Mouse (Mus musculus) Muller cell, postnatal 12 days (primary cell): ENCODE results near the gene Espn.

Source experiments
- DNase-seq: peaks from one replicate; pipeline ENCODE4 v3.0.0-alpha.2; 2015; ENCODE audit errors: inconsistent ontology term

Espn gene

DNA sequence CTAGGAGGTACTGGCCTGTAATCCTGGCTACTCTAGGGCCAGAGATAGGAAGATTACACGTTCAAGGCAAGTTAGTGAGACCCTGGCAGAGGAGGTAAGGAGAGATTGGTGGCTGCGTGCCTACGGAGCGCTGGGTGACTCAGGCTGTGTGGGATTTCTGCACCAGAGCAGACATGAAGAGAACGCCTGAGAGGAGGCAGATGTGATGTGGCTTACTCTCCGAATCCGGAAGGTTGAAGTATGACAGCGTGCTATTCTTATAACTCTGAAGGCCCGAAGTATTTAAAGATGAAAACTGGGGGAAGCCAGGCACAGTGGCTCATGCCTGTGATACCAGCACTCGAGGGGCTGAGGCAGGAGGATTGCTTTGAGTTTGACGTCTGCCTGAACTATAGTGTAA, 51.6 kb downstream of the Espn start:
- DNase-seq: no peak

DNA sequence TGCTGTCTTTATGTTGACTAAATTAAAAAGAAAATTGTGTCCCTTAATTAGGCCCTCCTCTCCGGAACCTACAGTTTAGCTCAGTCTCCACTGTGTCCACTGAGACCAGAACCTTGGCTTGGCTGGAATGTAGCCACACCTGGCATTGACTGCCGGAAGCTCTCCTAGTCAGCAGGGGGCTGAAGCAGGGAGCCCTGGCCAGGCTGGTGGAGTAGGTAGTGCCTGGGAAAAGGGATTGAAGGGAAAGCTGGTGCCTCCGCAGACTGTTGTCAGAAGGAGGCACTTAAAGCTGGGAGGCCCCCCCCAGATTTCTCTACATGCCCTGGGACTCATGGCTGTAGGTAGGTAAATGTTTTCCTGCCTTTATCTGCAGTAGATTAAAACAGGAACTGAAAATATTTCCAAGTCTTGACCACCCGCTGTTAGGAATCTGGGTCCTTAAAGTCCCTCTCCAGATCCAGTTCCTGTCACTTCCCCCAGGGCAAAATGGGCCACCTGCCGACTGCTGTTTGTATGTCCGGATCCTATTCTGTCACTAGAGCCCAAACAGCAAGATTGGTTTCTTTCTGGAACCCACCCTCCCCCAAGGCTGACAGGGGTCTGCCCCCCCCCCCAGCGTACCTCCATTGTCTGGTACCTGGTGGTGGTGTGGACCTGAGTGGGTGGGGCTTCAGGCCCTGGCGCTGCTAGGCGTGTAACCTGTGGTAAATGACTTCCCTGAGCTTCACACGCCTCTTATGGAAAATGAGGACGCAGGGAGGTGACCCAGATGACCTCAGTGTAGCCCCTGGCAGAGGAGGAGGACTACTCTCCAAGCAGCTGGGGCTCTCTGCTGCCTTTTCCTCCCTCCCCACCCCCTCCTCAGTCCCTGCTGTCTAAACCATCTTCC, 54.0 kb downstream of the Espn start:
- no peak for DNase-seq

DNA sequence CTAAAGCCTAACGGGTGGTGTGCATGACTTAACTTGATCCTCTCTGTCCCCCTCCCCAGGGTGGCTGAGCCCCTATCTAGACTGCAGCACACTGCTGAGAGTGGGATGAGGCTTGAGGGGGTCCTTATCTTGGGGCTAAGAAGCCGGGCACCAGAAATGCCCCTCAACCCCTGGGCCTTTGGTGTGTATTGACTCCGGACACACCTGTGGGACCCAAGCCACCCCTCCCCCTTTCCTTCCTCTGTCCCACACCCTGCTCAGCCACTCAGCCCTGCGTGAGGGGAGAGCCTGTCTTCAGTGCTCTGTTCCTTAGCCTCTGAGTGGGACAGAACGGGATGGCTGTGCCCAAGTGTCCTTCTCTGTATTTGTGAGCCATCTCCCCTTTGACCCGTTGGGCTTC, 55.2 kb downstream of the Espn start:
- no peak for DNase-seq

DNA sequence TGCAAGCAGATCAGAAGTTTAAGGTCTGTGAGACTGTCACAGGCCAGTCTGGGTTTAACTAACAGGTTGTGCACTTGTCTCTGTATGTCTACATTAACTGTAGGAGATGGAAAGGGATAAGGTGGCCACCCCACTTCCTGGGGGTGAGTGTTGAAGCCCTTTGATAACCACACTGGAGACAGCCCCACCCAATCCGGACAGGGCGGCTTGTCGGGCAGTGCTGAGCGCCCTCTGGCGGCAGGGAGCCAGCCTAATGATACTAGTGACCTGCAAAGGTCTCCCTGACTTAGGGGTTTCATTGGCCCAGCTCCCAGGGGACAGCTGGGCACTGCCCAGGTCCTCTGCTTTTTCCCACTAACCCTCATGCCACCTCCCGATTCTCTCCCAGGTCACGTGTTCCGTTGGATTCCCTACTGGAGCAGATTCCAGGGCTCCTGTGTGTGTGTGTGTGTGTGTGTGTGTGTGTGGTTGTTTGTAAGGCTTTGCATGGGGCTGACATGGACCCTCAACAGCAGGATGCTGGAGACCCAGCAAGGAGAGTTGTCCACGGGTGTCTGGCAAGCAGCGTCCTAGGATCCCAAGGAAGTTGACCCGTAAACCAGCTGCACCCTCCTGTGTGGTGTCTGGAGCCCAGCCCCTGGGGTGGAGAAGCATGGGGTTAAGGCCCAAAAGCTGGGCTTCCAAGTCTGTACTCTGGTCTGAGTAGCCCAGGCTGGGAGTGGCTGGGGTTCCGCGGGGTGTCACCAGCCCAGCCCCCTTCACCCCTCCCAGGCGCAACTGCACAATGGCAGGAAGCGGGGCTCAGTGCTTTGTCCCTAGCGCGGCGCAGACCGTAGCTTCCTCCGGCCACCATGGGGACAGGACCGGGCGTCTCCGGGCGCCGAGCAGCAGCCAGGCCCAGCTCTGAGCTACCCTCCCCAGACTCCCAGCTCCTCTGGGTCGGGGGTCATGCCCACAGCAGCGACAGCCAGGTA, 55.9 kb downstream of the Espn start:
- DNase-seq: no peak

GRCm38 (mm10) chr4:152094233-152094632, 57.9 kb downstream of the Espn start:
- DNase-seq: no peak

DNA sequence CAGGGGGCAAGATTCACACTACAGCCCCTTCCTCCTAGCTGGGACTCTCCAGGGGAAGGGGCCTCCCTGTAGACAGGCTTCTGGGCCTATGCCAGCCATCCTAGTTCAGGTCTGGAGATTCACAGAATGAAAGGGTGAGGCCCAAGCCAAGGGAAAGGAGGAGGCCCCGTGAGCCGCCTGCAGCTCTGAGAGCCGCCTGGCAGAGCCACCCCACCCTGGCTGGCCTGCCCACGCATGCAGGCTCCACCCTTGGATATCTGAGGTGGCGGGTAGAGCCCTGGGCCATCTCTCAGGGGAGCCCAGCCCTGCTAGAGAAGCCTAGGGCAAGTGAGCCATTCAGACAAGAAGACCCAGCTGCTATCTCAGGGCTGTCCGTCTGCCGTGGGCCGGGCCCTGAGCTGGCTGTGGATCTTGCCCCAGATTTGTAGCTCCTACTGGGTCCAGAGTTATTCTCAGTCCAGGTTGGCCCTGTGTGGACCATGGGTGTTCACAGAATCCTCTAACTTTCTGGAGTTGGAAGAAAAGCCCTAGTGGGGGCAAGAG, 59.3 kb downstream of the Espn start:
- DNase-seq: peak; percentile 70

- DNase-seq: no peak
Measured at GRCm38 (mm10) chr4:152090191-152090590, 62.0 kb downstream of the Espn start.

DNA sequence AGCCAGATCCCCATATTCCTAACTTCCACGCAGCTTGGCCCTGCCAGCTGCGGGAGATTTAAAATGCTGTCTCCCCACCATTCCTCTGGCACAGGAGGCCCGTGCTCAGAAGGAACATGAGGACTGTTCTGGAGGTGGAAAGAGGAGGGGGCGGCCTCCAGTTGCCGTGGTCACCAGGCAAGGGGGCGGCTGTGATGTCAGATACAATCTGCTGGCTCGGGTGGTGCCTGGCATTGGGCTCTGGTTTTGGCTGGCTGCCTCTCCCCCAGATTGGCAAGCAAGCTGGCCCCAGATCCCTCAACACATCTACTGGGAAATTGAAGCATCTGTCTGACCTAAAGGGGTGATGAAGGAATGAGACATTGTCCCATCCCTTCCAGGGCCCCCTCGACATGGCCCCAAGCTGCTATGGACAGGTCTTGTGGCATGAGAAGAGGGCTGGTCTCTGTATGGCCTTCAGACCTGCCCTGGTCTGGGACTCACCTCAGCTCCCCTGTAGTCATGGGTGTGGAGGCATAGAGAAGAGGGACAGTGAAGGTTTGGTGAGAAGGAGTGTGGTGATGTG, 63.5 kb downstream of the Espn start:
- DNase-seq: peak; percentile 45

- DNase-seq: peak; percentile 41
Measured at GRCm38 (mm10) chr4:152088133-152088532, 64.0 kb downstream of the Espn start.

GRCm38 (mm10) chr4:152087211-152088081, 64.7 kb downstream of the Espn start:
- no peak for DNase-seq

GRCm38 (mm10) chr4:152086505-152087210, 65.5 kb downstream of the Espn start:
- DNase-seq: peak; percentile 60

DNA sequence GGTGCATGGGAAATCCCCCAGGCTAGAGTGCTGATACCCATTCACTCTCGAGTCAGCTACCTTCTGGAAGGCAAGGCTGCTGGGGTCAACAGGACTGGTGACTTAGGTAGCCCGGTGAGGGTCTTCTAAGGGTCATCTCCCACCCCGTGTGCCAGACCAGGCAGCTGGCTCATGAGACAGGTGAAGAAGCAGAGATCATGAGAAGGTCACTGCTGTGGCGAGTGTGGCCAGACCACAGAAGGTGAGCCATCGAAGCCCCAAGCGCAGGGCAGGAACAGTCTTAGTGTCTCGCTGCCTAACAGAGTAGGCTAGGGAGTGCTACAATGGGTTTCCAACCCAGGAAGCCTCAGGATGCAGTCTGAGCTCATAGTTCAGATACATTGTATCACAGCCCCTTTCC, 67.6 kb downstream of the Espn start:
- no peak for DNase-seq

GRCm38 (mm10) chr4:152083611-152084220, 68.5 kb downstream of the Espn start:
- peak; percentile 87 for DNase-seq

DNA sequence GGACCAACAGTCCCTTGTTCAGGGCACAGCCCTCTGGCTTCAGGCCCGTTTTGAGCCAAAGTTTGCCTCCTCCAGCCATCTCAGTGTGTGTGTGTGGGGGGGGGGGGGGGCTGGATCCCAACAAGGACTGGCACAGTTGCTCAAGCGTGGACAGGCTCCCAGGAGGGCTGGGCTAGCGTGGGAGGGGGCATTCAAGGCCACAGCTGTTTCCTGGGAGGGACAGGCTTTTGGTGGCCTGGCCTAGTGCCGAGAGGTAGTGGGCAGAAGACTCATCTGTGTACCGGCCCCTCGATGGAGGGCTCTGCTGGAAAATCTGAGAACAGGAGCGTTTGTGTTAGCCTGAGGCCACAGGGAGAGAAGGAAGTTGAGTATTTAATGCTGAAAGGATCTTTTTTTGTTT, 72.2 kb downstream of the Espn start:
- peak; percentile 84 for DNase-seq

GRCm38 (mm10) chr4:152079261-152079660, 72.9 kb downstream of the Espn start:
- no peak for DNase-seq

DNA sequence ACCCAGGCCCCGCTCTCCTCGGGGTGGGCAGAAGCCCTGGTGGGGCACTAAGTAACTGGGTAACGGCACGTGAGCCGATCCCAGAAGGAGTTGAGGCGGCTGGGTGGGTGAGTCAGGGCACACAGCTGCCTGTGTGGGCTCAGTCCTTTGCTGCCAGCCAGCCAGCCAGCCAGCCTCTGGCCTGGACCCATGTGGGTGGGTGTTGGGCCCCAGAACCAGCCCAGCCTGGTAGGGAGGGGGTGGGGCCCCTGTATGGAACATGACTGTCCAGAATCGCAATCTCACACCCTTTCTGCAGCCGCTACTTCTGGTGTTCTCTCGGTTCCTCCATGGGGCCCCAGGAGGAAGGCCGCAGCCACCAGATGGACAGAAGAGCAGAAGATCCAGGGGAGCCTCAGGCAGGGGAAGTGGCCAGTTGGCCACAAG, 74.1 kb downstream of the Espn start:
- peak; percentile 43 for DNase-seq

DNA sequence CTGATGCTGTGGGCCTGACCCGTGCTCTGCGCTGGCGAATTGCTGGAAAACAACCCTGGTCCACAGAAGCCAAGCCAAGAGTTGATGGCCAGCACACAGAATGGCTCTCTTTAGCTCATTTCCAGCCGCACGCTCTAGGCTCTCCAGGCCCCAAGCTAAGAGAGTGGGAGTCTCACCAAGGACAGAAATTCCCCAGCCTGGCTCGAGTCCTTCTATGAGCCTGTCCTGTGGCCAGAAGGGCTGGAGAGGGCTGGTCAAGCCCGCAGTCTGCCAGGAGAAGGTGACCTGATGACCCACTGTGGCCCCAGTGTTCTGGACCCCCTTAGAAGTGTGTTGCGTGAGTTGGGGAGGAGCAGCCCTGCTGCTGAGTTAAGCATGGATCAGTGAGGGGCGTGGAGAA, 75.0 kb downstream of the Espn start:
- DNase-seq: no peak

DNA sequence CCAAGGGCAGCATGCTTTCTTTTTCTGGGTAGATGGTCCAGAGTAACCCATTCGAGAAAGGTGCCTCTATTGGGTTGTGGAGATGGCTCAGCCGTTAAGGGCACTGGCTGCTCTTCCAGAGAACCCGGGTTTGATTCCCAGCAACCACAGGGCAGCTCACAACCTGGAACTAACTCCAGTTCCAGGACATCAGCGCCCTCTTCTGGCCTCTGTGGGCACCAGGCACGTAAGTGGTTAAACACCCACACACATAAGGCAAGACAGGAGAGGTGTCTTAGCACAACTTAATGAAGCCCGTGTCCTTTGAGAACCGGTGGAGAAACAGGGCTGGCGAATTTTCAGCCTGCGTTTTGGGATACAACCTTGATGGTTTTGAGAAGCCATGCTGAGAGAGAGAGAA, 77.6 kb downstream of the Espn start:
- no peak for DNase-seq

DNA sequence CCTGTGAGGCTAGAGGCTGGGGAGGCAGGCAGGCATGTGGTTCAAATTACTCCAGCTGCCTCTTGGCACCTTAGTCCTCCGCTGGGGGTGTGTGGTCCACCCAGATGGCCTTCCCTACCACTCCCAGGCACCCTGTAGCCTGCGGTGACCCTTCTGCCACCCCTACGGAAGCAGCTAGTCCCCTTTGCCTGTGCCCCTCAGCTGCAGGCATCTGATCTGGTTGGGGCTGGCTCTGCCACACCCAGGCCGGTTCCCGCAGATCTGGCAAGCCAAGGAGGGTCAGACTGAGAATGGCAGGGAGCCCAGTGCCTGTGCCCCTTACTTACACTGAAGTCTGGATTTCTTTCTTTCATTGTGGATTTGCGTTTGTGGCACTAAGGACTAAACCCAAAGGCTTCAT, 78.5 kb downstream of the Espn start:
- DNase-seq: no peak

GRCm38 (mm10) chr4:152072655-152073054, 79.5 kb downstream of the Espn start:
- DNase-seq: no peak
